Mouse (Mus musculus): ENCODE data around the gene Ptges3l.
"Not testable (repeated sequence)": the region's sequence is repeated elsewhere in the genome, so short reads cannot be mapped to it uniquely, and the experiment has no call there.

Ptges3l gene

DNA sequence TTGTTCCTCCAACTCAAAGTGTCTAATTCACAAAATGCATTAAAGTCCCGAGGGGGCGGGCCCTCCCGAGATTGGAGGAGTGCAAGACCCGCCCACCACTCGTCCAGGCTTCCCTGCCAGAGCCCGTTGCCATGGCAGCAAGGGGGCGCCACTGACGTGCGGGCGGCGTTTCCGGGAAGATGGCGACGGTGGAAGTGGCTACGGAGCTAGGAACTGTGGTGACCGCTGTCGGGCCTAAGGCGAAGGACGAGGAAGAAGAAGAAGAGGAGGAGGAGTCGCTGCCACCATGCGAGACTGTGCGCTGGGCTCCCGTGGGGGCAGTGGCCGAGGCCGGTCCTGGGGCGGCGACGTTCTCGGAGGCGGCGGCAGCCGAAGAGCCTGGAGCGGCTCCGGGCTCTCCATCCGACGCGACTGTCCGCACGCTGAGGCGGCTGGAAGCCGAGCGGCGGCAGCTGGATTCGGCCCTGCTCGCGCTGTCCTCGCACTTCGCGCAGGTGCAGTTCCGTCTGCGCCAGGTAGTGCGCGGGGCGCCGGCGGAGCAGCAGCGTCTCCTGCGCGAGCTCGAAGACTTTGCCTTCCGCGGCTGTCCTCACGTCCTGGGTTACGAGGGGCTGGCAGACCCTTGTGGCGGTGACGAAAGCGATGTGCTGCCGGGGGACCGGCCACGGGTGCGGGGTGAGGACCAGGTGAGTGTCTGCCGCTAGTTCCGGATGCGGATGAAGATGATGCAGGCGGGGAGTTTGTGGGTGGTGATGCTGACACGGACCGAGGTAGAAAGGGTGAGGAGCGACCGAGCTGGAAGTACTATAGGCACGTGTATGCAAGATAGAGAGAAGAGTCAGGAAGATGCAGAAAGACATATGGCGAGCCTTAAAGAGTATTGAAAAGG lies at the start of gene Ptges3l, which contains the start of gene Rundc1:
TSS of gene Ptges3l (minus strand) at position 409 of the 889 bp plus-strand sequence.
TSS of gene Rundc1 (plus strand) at position 161 of the 889 bp plus-strand sequence.
- DNase-seq (ENCODE audit: low read depth, low spot score) = peak; percentile 92

DNA sequence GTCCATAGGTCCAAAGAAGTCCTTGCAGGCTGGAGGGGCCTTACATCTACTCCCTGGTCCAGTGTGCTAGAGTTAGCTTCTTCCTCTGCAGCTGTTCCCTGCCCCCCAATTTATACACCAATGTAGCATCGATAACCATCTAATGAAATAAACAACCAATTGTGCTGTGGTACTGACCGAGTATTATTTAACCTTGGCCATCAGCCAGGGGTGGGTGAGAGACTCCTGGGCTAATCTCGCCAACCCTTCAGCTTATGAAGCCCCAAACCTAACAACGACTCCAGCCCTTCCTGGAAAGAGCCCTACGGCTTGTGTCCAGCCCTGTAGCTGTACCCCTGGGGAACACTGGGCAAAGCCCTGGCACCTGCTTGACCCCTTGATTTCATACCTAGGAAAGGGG lies 49.2 kb upstream of the Ptges3l start:
- no peak for DNase-seq (ENCODE audit: low read depth, low spot score)

DNA sequence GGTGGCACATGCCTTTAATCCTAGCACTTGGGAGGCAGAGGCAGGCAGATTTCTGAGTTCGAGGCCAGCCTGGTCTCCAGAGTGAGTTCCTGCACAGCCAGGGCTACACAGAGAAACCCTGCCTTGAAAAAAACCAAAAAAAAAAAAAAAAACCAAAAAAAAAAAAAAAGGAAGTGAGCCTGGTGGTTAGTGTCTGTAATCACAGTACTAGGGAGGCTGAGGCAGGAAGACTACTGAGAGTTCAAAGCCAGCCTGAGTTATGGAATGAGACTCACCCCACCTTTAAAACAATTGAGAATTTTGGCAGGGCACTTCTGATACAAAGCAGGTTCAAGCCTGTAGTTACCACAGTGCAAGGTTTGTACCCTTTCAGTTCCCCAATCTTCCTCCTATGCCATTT lies 48.6 kb upstream of the Ptges3l start:
- DNase-seq (ENCODE audit: low read depth, low spot score) = not testable (repeated sequence)

DNA sequence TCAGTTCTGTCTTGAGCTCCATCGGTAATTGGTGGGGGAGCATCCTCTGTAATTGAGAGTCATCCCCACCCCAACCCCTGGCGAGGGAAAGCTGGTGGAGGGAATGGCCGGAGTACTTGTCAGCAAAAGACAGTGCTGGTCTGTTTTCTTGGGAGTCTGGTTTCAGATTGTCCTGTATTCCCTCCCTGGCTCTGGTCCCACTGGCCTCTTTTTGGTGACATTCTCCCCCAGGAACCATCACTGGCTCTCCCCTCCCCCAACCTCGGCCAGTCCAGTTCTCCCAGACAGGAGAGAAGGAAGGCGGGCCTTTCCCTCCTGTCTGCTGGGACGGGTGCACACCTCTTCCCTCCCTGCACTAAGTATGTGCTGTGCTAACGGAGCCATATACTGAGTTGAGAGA lies 47.2 kb upstream of the Ptges3l start:
- DNase-seq (ENCODE audit: low read depth, low spot score) = no peak

DNA sequence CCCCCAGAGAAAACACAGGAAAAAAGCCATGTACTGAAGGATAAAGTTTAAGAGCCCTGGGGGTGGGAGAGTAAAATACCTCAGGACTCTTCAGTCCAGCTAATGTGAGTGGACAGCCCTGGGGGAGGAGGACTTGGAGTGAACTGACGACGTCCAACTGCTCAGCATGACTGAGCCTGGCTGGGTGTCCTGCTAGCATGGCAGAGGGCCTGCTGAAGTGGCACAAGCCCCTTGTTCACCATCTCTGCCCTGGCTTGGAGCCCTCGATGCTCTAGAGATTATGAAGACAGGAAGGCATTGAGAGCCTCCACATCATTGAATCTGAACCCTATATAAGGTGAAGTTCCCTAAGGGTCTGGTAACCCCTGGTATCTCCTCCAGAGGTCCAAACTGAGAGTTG lies 46.8 kb upstream of the Ptges3l start:
- DNase-seq (ENCODE audit: low read depth, low spot score) = no peak

DNA sequence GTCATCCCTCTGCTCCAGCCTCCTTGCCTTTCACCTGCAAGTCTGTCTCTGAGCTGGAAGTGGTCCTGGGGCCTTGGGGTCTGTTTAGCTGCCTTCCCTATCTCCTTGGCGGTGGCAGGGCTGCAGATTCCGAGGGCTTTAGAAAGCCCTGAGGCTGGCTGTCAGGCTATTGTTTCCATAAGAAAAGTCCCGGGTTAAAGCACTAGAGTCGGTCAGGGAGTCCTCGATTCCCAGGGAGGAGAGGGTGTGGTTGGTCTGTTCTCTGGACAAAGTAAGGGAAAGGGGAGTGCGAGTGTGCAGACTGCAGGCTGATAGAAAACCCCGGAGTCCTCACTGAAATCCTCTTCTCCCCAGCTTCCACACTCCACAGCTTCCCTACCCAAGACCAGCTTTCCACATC lies 45.1 kb upstream of the Ptges3l start:
- DNase-seq (ENCODE audit: low read depth, low spot score) = no peak

DNA sequence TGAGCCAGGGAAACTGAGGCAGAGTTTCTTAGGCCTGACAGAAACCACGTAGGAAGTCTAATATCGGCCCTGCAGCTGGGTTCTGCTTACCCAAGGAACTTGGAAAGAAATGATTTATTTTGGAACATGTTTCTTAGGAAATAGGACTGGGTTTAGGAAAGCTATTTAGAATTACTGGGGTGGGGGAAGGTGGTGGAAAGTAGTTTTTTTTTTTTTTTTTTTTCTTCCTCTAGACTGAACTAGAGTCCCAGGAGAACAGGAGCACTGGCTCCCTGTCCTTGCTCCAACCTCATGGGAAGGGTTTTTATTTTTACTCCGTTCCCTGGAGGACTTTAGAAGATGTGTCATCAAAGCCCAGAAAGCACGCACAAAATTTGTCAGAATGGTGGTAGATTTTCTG lies 44.0 kb upstream of the Ptges3l start:
- DNase-seq (ENCODE audit: low read depth, low spot score) = no peak

DNA sequence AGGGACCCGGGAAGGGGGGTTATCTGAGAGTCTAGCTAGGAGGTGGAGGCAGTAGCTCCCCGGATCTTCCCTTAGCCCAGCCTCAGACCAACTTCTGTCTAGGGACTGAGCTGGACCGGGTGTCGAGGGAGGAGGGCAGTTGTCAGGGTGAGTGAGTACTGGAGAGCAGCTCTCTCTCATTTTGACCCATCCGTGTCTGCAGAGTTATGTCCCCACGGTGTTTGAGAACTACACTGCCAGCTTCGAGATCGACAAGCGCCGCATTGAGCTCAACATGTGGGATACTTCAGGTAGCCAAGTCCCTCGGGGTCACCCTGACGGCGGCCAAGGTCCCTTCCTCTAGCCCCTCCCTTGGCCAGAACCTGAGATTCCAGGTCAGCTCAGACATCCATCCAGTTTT lies 43.6 kb upstream of the Ptges3l start:
- DNase-seq (ENCODE audit: low read depth, low spot score) = no peak

DNA sequence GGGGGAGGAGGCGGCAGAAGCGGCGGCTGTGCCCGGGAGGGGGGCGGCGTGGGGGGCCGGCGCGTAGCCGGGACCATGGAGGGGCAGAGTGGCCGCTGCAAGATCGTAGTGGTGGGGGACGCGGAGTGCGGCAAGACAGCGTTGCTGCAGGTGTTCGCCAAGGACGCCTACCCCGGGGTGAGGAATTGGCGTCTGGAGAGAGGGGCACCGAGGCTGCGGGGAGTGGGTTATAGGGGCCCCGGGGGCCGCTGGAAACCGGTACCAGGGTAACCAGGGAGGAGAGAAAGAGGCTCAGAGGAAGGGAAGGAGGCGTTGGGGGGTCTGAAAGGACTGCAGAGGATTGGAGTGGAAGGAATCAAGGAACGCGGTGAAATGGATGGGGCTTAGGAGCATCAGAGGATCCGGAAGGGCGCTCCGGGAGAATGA lies 43.1 kb upstream of the Ptges3l start:
- DNase-seq (ENCODE audit: low read depth, low spot score) = no peak

DNA sequence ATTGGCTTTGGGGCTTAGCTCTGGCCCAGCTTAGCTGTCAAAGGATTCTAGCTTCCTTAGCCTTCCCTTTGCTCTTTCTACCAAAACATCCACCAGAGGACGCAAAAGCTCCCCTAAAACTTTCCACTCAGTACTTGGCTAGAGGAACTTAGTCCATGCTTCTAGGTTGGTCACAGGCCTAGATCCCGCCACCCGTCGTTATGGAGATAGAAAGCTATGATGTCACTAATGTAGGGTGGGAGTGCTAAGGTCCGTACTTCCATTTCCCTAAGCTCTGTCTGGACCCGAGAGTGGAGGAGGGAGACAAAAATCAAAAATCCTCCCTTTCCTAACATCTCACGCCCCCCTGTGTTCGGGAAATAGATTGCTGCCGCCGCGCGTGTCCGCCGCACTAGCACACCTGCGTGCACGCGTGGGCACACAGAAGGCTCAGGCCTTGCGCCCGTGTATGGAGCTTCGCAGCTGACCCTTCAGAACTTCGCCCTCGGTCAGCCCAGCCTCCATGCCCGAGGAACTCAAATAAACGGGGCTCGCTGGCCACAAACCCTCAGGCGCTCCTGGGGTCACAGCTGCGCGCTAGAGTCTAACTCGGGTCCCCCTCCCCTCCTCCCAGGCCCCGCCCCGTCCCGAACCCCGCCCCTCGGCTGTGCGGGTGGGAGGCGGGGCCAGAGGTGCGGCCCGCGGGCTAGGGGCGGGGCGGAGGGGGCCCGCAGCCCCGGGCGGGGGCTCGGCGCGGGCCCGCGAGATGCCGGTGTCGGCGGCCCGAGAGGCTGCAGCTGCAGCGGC lies 42.5 kb upstream of the Ptges3l start:
- DNase-seq (ENCODE audit: low read depth, low spot score) = peak; percentile 64

DNA sequence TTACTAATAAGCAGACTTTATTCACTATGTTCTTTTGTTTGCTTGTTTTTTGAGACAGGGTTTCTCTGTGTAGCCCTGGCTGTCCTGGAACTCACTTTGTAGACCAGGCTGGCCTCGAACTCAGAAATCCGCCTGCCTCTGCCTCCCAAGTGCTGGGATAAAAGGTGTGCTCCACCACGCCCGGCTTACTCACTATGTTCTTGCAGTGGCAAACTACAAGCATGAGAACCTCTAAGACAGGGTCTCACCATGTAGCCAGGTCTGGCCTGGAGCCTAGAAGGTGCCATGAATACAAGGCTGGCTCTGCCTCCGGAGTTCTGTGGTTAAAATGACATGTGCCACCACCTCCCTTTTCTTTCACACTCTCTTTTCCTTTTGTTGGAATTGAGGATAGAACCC lies 41.4 kb upstream of the Ptges3l start:
- not testable (repeated sequence) for DNase-seq (ENCODE audit: low read depth, low spot score)

DNA sequence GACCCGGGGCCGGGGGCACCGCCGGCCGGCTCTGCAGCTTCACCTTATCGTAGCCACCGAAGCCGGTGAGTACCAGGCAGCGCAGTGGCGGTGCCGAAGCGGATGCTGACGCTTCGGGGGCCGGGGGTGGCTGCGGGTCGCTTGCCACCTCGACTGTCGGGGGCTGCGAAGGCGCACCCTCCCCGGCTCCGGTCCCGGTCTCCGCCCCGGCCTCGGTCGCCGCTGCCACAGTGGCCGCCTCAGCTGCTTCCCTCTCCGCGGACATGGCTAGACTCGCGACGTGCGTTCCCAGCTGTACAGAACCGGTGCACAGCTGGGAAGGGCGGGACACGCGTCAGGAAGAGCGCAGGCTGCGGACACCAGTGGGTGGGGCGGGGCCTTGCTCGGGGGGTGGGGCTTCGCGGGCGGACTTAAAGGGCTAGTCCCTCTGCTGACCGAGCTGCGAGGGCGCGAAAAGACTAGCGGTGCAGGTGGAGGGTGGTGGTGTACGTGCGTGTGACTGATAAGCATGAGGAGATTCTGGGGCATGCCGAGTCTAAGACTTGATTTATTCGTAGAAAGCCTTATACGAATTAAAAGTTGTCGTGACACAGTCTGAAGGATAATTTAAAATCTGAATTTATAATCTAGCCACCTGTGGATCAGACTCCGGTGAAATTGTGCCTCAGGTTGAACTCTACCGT lies 40.9 kb upstream of the Ptges3l start, which contains the start of gene Vat1:
TSS of gene Vat1 (minus strand) at position 362 of the 683 bp plus-strand sequence.
- DNase-seq (ENCODE audit: low read depth, low spot score) = no peak

DNA sequence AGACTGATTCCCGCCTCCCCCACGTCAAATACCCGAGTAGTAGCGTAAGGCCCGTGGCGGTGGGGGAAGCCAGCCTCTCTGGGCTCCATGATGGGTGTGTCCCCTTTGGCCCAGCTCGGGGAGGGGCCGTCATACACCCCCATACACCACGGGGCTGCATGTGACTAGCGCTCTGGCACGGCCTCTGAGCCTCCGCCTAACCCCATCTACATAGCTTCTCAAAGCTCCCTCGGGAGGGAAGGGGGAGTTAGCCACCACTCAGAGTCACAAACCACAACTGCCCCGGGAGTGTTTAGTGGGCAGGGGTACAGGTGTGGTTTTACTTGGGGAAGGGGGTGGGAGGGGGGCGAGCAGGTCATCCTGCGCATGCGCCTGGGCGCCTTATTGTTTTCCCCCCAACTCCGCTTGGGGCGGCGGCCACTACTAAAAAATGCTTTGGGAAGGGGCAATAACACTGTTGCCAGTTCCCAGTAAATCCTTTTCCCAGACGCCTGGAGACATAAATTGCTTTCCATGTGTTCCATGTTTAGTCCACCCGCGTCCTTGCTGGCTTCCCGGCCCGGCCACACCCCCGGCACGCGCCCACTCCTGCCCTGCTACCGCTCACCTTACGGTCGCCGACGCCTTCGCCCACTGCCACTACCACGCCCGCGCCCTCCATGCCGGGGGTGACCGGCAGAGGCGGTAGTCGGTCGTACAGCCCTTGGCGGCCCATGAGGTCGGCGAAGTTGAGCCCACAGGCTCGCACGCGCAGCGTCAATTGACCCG lies 40.2 kb upstream of the Ptges3l start:
- DNase-seq (ENCODE audit: low read depth, low spot score) = peak; percentile 52

DNA sequence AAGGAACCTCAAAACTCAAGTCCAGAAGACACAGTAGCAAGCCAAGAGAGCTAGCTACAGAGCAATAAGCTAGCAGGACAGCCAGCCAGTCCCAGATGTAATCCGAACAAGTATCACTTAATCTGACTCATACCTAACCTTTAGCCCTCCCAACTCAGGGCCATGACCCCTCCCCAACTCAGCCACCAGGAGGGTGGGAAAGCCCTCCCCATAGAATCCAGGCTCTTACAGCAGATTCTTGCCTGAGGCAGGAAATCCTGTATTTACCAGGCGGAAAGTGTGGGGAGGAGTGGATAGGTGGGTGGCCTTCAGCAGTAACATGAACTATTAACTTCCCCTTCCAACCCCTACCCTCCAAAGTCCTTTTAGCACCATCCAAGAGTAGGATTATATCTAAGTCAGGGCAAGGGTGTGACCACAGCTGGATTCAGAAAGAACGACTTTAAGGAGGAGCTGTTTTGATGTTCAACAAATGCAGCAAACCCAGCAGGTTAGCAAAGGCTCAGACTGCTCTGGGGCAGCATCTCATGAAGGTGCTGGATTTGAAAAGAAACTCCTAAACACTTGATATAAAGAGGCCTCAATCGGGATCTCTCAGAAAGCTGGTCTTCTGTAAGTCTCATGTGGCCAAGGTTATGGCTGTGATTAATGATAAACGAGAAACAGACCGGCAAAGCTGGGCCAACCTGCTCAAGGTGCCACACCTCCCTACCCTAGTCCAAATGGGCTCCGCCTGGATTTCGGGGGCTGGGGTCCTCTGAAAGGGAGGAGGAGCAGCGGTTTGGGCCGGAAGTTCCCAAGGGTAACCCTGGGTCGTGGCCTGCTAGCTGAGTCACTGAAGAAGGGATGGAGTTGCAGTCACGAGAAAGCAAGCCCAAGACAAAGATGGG lies 39.3 kb upstream of the Ptges3l start, which contains the start of gene Rnd2:
TSS of gene Rnd2 (plus strand) at position 789 of the 890 bp plus-strand sequence.
- DNase-seq (ENCODE audit: low read depth, low spot score) = no peak

DNA sequence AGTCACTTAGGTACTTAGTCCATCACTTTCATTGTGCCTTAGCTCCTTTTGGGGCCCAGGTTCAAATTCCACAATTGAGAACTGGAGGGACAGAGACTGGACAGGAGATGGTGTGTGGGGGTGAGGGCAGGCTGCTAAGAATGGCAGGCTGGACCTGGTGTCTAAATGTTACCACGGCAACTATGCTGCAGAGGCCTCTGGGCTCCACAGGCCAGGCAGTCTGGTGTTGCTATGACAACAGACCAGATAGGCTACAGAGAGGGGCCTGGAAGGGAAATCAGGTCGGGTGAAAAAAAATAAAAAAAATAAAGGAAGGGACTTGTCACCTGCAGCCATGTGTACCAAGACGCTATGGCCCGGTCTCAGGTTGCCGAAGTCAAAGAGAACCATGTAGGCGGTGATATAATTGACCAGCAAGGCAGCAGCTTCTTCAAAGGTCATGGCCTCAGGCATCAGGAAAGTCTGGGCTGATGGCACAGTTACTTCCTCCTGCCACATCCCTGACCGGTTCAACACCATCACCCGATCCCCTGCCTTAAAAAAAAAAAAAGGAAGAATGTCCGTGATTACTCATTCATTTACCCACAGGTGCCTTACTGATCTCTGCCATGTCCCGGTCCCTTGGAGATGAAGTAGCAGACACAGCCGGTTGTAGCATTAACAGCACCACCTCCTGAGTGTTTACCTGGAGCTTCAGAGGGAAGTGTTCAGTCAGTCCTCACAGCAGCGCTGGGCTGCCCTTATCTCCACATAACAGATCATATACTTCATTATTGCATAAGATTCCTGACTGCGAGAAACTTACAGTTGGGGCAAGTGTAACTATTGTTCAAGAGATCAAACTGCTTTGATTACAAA lies 37.7 kb upstream of the Ptges3l start:
- DNase-seq (ENCODE audit: low read depth, low spot score) = no peak

DNA sequence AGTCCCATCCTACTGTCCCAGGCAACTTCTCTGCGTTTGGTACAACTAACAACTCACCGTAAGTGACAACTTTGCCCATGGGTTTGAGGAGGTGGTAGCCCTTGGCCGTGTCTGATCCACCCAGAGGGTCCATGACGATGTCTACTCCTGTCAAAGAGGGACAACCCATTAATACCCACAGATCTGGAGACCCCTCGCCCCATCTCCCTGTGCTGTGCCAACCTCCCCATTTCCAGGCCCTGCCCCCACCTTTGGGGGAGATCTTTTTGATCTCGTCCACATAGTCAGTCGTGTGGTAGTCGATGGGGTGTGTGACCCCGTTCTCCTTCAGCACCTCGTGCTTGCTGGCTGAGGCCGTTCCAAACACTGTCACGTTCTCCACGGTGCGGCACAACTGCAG lies 37.0 kb upstream of the Ptges3l start:
- no peak for DNase-seq (ENCODE audit: low read depth, low spot score)

DNA sequence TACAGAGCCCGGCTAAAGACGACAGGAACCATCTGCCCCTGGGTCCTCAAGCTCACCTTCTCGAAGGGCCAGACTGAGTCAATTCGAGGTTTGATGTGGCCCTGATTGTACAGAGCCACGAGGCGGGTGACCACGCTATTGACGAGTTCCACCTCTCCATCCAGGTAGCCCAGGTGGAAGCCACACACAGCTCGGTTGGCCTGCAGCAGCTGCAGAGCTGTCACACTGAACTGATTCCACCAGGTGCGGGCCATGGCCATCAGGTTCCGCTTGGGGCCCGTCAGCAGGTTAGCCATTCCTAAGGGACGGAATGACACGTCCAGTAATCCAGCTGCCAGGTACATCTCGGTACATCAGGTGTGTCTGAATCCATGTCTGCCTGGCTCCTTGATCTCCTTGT lies 35.2 kb upstream of the Ptges3l start:
- no peak for DNase-seq (ENCODE audit: low read depth, low spot score)

DNA sequence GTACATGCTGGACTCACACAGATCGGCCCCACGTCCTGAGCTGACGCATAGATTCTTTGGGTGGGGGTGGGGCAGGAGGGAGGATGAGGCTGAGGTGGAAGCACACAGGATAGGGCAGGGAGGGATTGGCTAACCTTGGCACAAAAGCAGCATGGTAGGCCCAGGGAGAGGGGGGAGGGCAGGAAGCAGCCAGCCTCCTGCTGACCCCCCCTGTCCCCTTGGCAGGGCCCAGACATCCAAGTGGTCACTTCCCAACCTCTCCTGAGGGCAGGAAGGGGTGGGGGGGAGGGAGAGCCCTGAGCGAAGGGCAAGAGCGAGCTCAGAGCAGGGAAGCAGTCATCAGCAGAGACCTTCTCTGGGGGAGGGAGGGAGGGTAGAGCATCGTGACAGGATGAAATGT lies 34.6 kb upstream of the Ptges3l start:
- DNase-seq (ENCODE audit: low read depth, low spot score) = no peak

DNA sequence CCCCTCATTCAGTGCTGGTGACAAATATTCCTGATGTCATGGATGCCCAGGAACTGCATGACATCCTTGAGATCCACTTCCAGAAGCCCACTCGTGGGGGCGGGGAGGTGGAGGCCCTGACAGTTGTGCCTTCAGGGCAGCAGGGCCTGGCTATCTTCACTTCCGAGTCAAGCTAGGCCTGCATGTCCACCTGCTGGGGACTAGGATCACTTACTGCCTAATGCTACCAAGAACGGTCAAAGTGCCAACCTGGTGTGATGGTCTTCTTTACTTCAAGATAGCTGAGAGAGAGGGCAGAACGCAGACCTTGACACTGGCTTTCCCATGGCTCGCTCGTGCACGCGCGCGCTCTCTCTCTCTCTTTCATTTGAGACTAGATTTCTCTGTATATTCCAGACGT lies 33.1 kb upstream of the Ptges3l start:
- no peak for DNase-seq (ENCODE audit: low read depth, low spot score)

Measured in forelimb bud, embryonic 11.5 days (tissue).